Mouse (Mus musculus) C2C12 (cell line): ENCODE measurements around the gene Dock1. TPM values are rescaled to one million over a fixed set of nuclear protein-coding genes. Genes with fewer than 3 reads are reported as not detected.

Experiments
- H3K27me3 ChIP-seq: one replicate; pipeline ENCODE4 v1.6.1; 2011; ENCODE audit not compliant: control insufficient read depth, insufficient read depth, insufficient read length
- H3K36me3 ChIP-seq: one replicate; pipeline ENCODE4 v1.6.1; 2011; ENCODE audit not compliant: control insufficient read depth, insufficient read depth
- H3K4me3 ChIP-seq: one replicate; pipeline ENCODE4 v1.5.1; 2011; ENCODE audit warnings: mild to moderate bottlenecking, control low read depth; ENCODE audit not compliant: poor library complexity, insufficient read depth, severe bottlenecking
- H3K79me2 ChIP-seq: one replicate; pipeline ENCODE4 v1.6.1; 2011; ENCODE audit not compliant: control insufficient read depth, insufficient read depth
- H3K79me3 ChIP-seq: one replicate; pipeline ENCODE4 v1.6.1; 2011; ENCODE audit warnings: low read depth, control low read depth
- H3ac ChIP-seq: one replicate; pipeline ENCODE3; 2011; ENCODE audit warnings: low read depth; ENCODE audit not compliant: control insufficient read depth, insufficient read length
- CEBPB ChIP-seq: IDR thresholded peaks from one replicate; pipeline ENCODE4 v1.6.1; 2011; ENCODE audit warnings: low read depth, mild to moderate bottlenecking, control low read depth, moderate library complexity
- CTCF ChIP-seq: IDR thresholded peaks from one replicate; pipeline ENCODE4 v1.5.1; 2011; ENCODE audit not compliant: control insufficient read depth, insufficient read depth, insufficient read length
- FOSL1 ChIP-seq: IDR thresholded peaks from one replicate; pipeline ENCODE4 v1.8.0; 2011; ENCODE audit warnings: mild to moderate bottlenecking, low read length; ENCODE audit not compliant: poor library complexity, insufficient read depth, severe bottlenecking
- MAX ChIP-seq: IDR thresholded peaks from one replicate; pipeline ENCODE4 v1.6.1; 2011; ENCODE audit warnings: mild to moderate bottlenecking, control low read depth
- MYOD1 ChIP-seq: IDR thresholded peaks from one replicate; pipeline ENCODE4 v1.6.1; 2011; ENCODE audit warnings: low read depth; ENCODE audit not compliant: control insufficient read depth, insufficient read length
- MYOG ChIP-seq: IDR thresholded peaks from one replicate; pipeline ENCODE4 v1.6.1; 2011; ENCODE audit not compliant: control insufficient read depth, insufficient read length; ENCODE audit errors: extremely low read depth
- USF1 ChIP-seq: IDR thresholded peaks from one replicate; pipeline ENCODE4 v1.6.1; 2011; ENCODE audit warnings: low read depth, mild to moderate bottlenecking, control low read depth, moderate library complexity
- polyA plus RNA-seq: library from polyadenylated mRNA; unstranded; fragments of >200 nt; fragmentation: generic; extraction: Trizol; gene quantifications from one replicate; pipeline ENCODE4 v1.2.1, GENCODE M21; 2012; ENCODE audit warnings: missing spikeins

Dock1 gene
- polyA plus RNA-seq, 1 experiment = 12.1 TPM

GRCm38 (mm10) chr7:134723509-134723908 is 53.1 kb downstream of the Dock1 start:
- peaks cover 2% of the 10 kb centered on the region for H3K79me3 ChIP-seq
- no peak overlapping the region for H3K4me3 ChIP-seq
- H3ac ChIP-seq = no peak overlapping the region
- TF ChIP-seq MAX (no peak), USF1 (no peak), MYOD1 (no peak), CEBPB (no peak), FOSL1 (no peak), CTCF (no peak), MYOG (no peak)
- no peaks in the 10 kb centered on the region for H3K79me2 ChIP-seq
- no peaks in the 10 kb centered on the region for H3K36me3 ChIP-seq
- no peaks in the 10 kb centered on the region for H3K27me3 ChIP-seq

- no peaks in the 10 kb centered on the region for H3K79me3 ChIP-seq
- TF ChIP-seq MAX = no peak
- no peak for TF ChIP-seq MYOG
- TF ChIP-seq CTCF = no peak
- no peak for TF ChIP-seq USF1
- no peaks in the 10 kb centered on the region for H3K79me2 ChIP-seq
- no peaks in the 10 kb centered on the region for H3K27me3 ChIP-seq
- H3ac ChIP-seq = no peak overlapping the region
- H3K4me3 ChIP-seq = no peak overlapping the region
- H3K36me3 ChIP-seq = no peaks in the 10 kb centered on the region
Observed at GRCm38 (mm10) chr7:134724841-134725240, 54.4 kb downstream of the Dock1 start.

GRCm38 (mm10) chr7:134725551-134726529 is 55.4 kb downstream of the Dock1 start:
- no peaks in the 10 kb centered on the region for H3K79me3 ChIP-seq
- no peak overlapping the region for H3ac ChIP-seq
- H3K4me3 ChIP-seq = no peak overlapping the region
- H3K36me3 ChIP-seq = no peaks in the 10 kb centered on the region
- TF ChIP-seq FOSL1 = no peak
- TF ChIP-seq MYOD1 = no peak
- TF ChIP-seq CEBPB = no peak
- no peak for TF ChIP-seq CTCF
- TF ChIP-seq MYOG = no peak
- TF ChIP-seq USF1 = no peak
- TF ChIP-seq MAX = no peak
- no peaks in the 10 kb centered on the region for H3K79me2 ChIP-seq
- H3K27me3 ChIP-seq = no peaks in the 10 kb centered on the region

GRCm38 (mm10) chr7:134726530-134727258 is 56.2 kb downstream of the Dock1 start:
- TF ChIP-seq USF1 = no peak
- no peak for TF ChIP-seq MYOD1
- TF ChIP-seq MAX = no peak
- no peak for TF ChIP-seq MYOG
- TF ChIP-seq CEBPB = no peak
- Histone ChIP-seq H3K79me3 (no peaks in the 10 kb centered on the region), H3K36me3 (peaks cover 3% of the 10 kb centered on the region), H3K4me3 (no peak overlapping the region), H3ac (no peak overlapping the region), H3K79me2 (no peaks in the 10 kb centered on the region), H3K27me3 (no peaks in the 10 kb centered on the region)

- Histone ChIP-seq H3K4me3 (no peak overlapping the region), H3K79me3 (no peaks in the 10 kb centered on the region), H3ac (no peak overlapping the region), H3K36me3 (peaks cover 7% of the 10 kb centered on the region), H3K79me2 (no peaks in the 10 kb centered on the region), H3K27me3 (no peaks in the 10 kb centered on the region)
- no peak for TF ChIP-seq USF1
- TF ChIP-seq MYOD1 = no peak
- TF ChIP-seq CEBPB = no peak
- no peak for TF ChIP-seq MYOG
- no peak for TF ChIP-seq FOSL1
- TF ChIP-seq CTCF = no peak
- TF ChIP-seq MAX = no peak
Observed at GRCm38 (mm10) chr7:134729348-134729747, 58.9 kb downstream of the Dock1 start.
